Mouse (Mus musculus): ENCODE results near the gene Tmem45a.
"Not testable (repeated sequence)": the region's sequence is repeated elsewhere in the genome, so short reads cannot be mapped to it uniquely, and the experiment has no call there.

The Tmem45a gene

DNA sequence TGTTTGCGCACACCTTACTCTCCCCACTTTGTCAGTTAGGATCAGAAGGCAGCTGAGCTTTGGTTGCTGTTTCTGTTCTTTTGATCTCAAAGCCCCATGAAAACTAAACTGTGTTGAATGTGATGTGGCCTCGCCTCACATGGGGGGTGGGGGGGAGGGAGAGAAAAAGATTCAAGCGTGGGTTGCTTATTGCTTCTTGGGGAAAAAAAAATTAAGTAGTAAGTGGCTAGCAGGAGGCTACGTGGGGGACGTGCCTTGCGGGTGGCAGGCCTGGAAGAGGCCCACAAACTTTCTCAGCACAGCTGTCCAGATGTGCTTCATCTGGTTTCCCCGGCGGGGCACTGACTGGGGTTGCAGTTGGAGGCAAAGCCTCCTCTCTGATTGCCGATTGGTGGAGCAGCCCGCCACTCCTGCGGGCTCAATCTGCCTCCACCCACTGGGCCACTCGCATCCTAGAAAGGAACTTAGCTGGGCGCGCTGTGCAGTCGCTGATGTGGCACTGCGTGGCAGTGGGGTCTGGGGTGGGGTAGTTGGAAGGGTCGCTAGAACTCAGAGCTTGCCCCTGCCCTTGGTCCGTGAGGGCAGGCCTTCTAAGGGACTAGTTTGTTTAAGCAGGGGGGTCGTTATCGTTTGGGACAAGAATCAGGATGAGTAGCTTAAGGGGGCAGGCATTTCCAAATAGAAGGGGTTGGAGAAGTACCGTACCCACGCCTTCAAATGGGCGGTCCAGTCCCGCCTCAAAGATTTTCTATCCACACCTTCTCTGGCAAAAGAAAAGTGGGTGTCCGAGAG lies at the start of gene Tmem45a:
TSS of gene Tmem45a (minus strand) at position 343 of the 792 bp plus-strand sequence.
- peak; percentile 83 for DNase-seq (ENCODE audit: low spot score)

DNA sequence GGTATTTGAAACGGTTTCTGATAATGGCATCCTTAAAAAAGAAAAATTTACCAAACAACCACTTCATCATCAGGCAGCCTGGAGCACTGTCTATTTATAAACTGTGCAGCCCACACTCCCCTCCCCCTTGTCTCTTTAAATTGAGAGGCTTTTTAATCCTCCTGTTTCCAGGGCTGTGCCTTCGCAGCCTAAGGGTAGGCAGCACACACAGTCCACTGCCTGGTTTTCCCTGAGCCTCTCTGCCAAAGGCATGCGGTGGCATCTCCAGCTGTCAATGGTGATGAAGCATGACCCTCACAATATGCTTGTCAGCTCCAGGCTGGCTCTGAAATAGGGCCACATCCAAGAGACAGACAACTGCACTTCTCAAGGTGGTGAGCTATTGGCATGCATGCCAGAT lies 42.1 kb upstream of the Tmem45a start, which contains the start of gene Lnp1:
TSS of gene Lnp1 (minus strand) at position 39 of the 400 bp plus-strand sequence.
- no peak for DNase-seq (ENCODE audit: low spot score)

DNA sequence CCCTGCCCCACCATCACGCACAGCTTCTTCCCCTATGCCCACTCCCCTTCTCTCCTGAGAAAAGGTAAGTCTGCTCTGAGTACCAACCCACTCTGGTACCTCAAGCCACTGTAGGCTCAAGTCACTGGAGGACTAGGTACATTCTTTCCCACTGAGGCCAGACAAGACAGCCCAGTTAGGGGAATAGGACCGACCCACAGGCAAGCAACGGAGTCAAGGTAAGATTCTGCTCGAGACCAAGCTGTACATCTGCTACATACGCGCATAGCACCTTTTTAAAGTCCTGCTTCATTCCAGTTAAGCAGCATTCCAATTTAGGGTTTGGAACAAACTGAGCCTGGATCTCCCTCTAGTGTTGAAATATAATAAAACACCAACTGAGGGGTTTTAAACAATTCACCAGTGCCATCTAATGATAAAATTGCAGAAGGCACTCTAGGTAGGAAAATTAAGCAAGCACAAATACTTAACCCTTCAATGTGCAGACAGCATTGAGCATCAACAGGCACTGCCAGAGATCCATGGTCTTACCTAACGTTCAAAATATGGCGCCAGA lies 34.2 kb upstream of the Tmem45a start:
- peak; percentile 22 for DNase-seq (ENCODE audit: low spot score)

DNA sequence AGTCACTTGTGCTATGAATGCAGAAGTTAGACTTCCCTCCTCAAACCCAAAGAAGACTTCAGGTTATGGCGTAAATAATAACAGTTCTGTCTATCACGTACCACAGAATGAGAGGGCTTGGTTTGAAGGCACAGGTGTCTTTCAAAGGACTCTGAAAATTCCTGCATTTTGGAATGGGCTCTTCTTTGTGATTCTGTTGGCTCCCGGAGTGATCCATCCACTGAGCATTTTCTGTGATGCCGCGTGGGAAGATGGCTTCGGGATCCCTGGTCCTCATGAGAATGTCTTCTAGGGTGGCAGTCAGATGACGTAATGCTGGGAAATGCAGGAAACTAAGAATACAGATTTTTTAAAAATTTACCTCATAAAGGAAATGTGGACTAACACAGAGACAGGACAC lies 31.3 kb upstream of the Tmem45a start:
- DNase-seq (ENCODE audit: low spot score) = no peak

DNA sequence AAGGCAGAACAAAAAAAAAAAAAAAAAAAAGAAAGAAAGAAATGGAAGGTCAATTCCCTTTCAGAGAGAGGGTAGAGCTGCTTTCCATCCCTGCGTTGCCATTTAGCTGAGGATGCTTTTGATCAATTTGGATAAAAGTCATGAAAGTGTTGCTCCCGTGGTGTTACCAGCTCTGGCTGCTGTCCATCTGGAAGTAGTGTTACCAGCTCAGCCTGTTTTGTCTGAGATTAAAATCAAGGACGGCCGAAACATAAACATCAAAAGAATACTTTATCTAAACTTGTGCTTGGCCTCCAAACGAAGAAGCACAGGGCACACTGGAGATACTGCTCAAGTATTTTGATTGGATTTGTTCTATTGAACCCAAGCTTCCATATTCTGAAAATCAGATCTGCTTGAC lies 23.0 kb upstream of the Tmem45a start:
- no peak for DNase-seq (ENCODE audit: low spot score)

DNA sequence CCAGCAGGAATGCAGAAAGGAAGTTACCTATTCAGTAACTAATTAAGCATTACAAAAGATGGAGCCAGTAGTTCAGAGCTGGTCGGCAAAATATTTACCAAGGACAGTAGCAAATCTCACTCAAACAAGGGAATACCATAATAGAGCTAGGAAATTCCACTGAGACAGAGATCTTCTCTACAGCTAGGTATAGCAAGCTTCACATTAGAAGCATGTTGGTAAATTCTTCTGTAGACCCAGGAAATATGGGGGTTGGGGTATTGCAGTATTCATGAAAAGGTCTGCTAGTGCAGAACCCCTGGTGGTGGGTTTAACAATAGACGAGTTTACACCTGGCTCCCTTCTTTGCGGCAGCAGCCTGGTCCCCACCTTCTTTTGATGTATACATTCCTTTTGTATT lies 16.2 kb upstream of the Tmem45a start:
- DNase-seq (ENCODE audit: low spot score) = not testable (repeated sequence)

DNA sequence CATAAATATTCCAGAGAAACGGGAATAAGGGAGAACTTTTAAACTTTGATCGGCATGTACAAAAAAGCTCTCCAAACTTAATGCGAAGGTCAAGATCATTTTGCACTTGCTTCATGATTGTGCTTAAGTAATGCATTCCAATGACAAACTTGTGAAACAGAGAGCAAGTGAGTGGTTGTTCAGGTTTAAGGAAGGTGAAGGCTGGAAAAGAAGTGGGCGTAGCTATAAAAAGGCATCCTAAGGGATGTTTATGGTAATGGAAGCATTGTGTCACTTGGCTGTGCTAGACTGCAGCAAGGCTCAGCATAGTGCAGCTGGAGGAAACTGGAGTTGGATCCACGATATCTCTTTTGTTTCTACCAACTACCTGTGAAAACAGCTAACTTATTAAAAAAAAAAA lies 5.6 kb upstream of the Tmem45a start:
- DNase-seq (ENCODE audit: low spot score) = no peak

DNA sequence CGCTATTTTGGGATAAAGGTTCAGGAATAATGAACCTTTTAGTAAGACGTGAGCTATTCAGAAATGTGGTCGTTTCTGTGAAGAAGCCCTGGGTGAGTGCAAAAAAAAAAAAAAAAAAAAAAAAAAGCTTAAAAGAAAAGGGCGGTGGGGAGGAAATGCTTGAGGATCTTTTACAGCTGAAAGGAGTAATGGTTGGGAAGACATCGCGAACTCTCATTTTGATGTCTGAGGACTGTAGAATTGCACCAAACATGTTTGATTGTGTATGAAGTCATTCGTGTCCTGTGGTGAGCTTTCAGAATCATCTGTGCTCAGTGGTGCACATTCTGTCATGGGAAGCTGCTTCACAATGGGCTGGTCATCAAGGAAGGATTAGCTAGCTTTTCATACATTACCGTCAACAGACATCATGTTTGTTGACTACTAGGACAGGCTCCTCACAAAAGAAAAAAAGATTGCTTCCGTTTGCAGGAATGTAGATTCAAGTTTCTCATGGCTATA lies 700 bp upstream of the Tmem45a start:
- no peak for DNase-seq (ENCODE audit: low spot score)

DNA sequence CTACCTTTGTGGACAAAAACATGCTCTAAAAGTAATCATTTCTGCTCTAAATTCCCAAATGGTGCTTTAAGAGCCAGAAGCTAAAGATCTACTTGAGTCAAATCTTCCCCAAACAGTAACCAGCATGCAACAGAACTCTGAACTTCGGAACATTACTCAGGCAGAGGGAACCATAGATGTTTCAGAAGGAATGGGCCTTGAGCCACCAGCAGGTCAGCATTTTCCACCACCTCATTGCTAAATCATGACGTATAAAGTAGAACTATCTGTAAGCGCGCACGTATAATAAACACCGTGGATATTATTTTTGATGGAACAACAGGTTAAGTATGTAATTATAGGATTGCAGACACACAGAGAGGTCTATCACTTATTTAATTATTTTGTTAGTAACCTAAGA lies 1.2 kb downstream of the Tmem45a start:
- no peak for DNase-seq (ENCODE audit: low spot score)

DNA sequence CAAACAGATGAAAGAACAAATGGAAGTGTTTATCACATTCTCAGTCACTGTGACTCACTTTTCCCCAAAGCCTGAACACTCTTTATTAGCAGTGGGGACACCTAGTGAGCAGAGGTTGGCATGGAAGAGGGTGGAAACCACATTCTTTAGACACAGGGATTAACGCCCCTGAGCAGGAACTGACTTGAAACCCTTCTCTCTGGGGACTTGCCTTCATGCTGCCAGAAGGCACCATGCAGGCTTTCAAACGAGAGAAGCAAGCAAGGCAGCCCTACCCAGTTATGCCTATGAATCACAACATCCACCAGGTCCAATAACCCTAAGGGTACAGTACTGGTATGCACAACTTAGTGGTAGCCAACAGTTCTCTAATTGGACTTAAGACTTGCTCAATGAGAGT lies 12.6 kb downstream of the Tmem45a start:
- DNase-seq (ENCODE audit: low spot score) = no peak

DNA sequence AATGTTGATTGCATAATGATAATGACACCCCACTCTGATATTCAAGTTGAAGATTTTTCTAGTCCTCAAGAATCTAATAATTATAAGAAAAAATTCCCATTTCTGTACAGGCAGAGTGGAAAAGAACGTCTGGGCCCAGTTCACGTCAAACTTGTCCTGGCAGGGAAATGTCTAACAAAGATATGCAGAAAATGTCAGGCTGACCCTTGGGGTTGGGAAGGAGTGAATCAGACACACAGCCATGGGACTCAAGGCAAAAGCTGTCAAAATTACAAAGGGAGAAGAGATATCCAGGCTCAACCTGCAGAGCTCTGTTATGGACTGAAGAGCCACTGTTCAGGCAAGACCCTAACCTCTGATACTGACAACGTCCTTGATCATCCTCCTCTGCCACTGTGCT lies 15.5 kb downstream of the Tmem45a start:
- no peak for DNase-seq (ENCODE audit: low spot score)

DNA sequence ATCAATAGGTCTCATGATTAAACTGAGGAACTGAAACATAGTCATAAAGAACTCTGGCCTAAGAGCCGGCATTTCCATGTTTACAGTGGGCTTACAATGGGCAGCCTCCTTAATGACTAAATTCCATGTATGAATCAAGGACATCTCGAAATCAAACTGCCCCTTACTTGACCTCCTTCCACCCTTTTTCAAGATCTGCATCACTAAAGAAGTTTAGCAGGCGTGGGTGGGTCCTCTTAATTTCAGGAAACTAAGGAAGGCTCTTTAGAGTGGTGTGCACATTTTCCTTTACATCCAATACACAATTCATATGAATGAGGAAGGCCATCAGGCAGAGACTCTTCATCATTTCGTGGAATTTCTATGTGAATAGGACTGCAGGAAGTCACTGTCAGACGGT lies 17.6 kb downstream of the Tmem45a start:
- DNase-seq (ENCODE audit: low spot score) = no peak

DNA sequence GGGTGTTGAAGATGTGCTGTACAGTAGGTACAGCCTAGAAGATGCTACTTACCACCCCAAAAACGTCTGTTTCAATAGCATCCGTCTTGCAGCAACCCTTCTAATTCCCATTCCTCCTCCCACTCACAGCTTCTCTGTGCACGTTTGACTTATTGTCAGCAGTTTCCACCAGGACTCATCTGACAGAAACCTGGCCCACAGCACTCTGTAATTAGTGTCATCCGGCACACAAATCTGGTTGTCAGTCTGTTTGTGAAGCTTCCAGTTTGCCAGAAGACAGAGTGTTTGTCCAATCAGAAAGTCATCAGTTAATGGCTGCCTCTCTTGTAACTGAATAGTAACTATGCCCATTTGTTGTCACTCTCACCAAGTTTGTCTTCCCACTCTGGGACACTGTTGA lies 18.4 kb downstream of the Tmem45a start:
- DNase-seq (ENCODE audit: low spot score) = no peak

DNA sequence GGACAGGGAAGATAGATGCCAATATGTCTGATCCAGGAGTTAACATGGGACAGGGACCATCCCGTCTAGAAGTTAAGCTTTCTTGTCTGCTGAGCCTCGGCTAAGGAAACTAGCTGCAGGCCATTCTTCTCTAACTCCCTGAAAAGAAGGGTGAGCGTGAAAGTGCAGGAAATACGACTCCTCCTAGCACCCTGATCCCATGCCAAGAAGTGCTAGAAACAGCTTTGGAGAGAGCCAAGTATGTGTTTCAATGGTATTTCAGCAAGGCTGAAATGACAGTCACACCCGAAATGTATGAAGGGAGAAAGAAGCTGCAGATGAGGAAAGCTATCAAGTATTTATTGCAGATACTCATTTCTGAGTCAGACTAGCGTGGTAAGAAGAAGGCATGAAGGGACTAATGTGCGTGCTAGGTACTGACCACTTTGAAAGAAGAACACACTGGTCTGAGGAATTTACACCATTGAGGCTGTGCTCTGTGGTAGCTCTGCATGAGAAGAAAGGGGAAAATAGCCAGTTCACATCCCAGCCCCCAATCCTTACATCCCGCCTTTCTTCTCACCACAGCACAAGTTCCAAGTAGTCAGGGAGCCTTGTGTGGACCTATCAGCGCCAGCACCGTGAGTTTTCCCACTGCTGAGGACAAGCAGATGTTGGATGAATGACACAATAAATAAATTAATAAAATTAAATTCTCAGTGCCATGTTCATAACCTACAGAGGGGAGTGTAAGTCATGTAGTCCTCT lies 33.0 kb downstream of the Tmem45a start:
- no peak for DNase-seq (ENCODE audit: low spot score)

DNA sequence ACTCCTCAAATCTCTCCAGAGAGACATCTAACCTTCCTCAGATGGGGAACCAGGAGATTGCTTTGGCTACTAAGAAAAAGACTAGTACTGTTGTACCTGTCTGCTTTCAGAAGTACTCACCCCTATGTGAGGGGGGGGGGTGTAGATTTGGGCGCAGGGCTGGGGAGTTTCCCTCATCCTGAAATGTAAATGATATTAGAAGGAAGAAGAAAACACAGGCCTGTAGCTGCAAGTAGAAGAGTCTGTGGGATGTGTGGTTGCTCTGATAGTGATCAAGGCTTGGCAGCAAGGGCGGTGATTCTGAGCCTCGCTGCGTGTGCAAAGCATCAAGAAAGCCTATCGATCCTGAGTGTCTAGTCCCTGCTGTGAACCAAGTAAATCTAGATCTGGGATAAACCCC lies 43.0 kb downstream of the Tmem45a start:
- no peak for DNase-seq (ENCODE audit: low spot score)

DNA sequence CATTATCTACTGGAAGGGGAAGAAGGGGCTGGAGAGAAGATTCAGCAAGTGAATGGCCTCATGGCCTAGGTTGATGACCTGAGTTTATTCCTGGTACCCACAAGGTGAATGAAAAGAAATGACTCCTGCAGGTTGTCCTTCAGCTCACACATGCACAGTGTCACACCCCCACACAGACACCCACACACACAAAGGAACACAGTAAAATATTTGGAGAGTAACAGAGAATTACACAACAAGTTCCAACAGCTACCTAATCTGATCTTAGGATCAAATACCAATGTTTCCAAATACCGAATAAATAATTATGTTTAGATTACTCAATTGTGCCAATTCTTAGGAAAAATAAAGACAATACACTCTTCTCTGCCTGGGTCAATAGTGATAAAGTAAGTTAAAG lies 52.7 kb downstream of the Tmem45a start:
- no peak for DNase-seq (ENCODE audit: low spot score)

DNA sequence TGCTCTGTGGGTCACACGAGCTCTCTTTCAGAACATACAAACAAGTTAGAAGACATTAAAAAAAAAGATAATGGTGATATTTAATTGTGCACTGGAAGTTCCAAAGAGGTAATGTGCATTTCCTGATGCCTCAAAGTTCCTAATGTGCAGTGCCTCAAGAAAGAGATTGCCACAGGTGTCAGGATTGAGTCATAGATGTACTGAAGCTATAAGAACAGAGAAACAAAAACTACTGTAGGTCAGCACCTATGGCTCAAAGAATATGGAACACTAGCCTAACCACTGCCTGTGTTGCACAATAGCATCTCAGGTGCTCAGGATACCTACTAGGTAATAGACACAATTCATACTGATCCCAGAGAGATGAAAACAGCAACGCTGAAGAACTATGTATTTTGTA lies 54.0 kb downstream of the Tmem45a start:
- no peak for DNase-seq (ENCODE audit: low spot score)

DNA sequence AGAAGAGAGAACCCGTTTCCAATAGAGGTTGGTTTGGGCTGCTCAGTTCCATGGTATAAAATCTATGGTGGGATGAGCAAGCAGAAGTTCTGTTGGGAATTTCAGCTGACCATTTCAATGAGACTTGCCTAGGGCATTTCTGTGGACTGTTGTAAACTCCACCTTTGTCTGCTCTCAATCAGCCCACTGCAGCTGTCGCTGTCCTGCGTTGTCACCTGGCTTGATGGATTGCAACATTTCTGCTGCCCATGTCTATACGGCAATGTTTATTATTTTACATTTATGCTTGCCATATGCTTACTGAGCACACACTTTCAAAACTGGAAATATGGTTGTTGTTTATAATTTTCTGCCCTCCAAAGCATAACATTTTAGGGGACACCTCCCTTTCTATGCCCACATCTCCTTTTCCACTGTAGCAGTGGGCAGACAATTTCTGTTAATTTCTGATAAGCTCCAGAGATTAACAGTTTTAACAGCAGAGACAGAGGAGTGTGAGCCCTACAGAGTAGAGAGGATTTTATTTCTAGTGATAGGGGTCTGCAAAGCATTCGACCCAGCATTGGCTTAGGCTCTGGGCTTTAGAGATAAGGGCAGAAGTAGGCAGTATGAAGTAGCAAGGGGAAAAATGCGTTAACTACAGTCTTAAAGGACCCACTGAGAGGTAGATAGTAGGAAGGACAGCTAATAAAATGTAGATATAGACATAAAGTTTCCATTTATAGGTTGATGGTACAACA lies 84.4 kb downstream of the Tmem45a start:
- DNase-seq (ENCODE audit: low spot score) = no peak

DNA sequence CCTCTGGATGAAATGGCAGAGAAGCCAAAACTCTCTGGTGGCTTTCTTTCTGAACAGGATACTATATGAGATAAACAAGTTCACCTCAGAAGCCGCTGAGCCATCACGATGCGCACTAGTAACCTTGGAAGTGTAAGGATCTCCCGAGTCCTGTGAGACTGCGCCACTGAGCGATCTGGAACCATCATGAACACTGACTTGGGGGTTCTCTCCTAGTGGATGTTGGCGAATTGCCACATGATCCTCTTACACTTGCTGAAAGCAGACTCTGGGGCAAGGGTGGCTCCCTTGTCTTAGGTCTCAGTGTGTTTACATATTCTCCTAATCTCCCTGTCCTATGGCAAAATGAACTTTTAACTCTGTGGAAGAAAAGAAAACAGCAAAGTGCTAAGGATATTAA lies 85.0 kb downstream of the Tmem45a start:
- DNase-seq (ENCODE audit: low spot score) = no peak

DNA sequence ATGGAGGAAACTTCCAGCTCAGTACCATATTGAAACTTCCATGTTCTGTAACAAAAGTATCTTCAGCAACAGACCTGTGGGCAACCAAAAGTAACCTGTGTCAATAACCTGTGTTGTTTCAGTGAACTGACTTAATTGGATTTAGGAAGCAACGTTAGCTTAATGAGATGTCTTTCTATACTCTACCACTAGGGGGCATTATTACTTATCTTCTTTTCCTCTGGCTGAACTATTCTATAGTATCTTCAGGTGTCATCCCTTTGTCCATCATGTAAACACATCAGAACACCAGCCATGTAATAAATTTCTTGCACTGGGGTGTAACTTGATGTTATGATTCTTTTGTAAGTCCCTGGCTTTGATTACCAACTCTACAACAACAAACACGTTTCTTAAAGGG lies 85.5 kb downstream of the Tmem45a start:
- DNase-seq (ENCODE audit: low spot score) = no peak

DNA sequence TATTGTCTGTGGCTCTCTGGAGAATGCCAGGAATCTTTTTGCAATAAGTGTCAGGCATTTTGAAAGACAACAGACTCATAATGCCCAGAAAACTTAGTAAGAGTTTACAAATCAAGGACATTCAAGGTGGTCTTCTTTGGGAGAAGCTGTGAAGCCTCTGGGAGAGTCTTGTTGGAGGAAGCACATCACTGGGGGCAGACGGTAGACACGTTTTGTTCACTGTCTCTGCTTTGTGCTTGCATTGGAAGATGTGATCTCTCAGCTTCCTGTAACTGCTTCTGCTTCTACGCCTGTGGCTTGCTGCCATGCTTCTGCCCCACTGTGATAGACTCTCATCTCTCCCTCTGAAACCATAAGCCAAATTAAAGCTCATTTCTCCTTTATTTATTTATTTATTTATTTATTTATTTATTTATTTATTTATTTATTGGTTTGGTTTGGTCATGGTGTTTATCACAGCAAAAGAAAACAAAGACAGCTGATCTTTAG lies 86.4 kb downstream of the Tmem45a start:
- DNase-seq (ENCODE audit: low spot score) = no peak

DNA sequence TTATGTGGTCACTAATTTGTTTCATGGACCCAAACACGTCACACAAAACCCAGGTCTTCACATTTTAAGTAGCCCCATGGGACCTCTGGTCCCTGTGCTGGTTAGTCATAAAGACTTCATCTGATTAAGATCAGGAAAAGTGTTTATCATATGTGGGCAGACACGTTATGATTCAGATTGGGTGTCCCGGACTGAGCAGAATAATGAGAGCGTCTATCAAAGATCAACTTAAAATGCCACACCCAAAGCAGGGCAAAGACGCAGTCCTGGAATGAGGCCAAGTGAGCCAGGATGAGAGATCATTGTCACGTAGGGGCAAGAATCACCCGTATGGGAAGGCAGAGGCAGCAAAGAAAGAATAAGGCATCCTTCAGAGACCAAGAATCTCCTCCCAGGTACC lies 87.1 kb downstream of the Tmem45a start:
- no peak for DNase-seq (ENCODE audit: low spot score)

Measured in yolk sac, embryonic 10.5 days (tissue).